Mouse (Mus musculus) intestine, embryonic 16.5 days (tissue): ENCODE measurements around the gene Gatad2b. TPM values are rescaled to one million over a fixed set of nuclear protein-coding genes. Genes with fewer than 3 reads are reported as not detected.

Source experiments
- ATAC-seq: fragments of 200-750 bp; cut with Nextera tagmentation; 2 replicates; pipeline ENCODE4 v1.8.0; 2017; ENCODE audit warnings: moderate TSS enrichment, moderate library complexity
- H3K27ac ChIP-seq: fragments of 300-500 bp; sonication (generic); 2 replicates; pipeline ENCODE4 v1.5.1; 2014; ENCODE audit warnings: mild to moderate bottlenecking, low read length
- H3K27me3 ChIP-seq: fragments of 300-500 bp; sonication (generic); replicated peaks from 2 replicates; pipeline ENCODE4 v1.6.1; 2014; ENCODE audit warnings: low read length, control low read depth, mixed read lengths; ENCODE audit not compliant: control insufficient read depth, insufficient read depth
- H3K36me3 ChIP-seq: fragments of 300-500 bp; sonication (generic); 2 replicates; pipeline ENCODE4 v1.6.1; 2014; ENCODE audit warnings: low read length, control low read depth; ENCODE audit not compliant: control insufficient read depth, insufficient read depth
- H3K4me1 ChIP-seq: fragments of 300-500 bp; sonication (generic); 2 replicates; pipeline ENCODE4 v1.6.1; 2014; ENCODE audit warnings: low read length, control low read depth, mixed read lengths; ENCODE audit not compliant: control insufficient read depth, insufficient read depth
- H3K4me2 ChIP-seq: fragments of 300-500 bp; sonication (generic); 2 replicates; pipeline ENCODE4 v1.6.1; 2014; ENCODE audit warnings: low read depth, low read length, control low read depth
- H3K4me3 ChIP-seq: fragments of 300-500 bp; sonication (generic); 2 replicates; pipeline ENCODE4 v1.5.1; 2014; ENCODE audit warnings: mild to moderate bottlenecking, low read length
- H3K9ac ChIP-seq: fragments of 300-500 bp; sonication (generic); 2 replicates; pipeline ENCODE4 v1.6.1; 2014; ENCODE audit warnings: low read depth, low read length
- H3K9me3 ChIP-seq: fragments of 300-500 bp; sonication (generic); 2 replicates; pipeline ENCODE4 v1.6.1; 2016; ENCODE audit warnings: low read length, control low read depth; ENCODE audit not compliant: control insufficient read depth
- WGBS: fragments of 180-500 bp; shearing (Covaris S2); extraction: QIAGEN DNeasy Blood & Tissue Kit; methylation state at CpG from one replicate; pipeline ENCODE4 v1.1.7; 2014; 5-methylcytosine and 5-hydroxymethylcytosine counted together
- polyA plus RNA-seq: library from polyadenylated mRNA; unstranded; fragments of >200 nt; fragmentation: Nextera tagmentation; extraction: Ambion mirVana; gene quantifications from 2 replicates; pipeline ENCODE4 v1.2.1, GENCODE M21; 2015

Gene Gatad2b
- polyA plus RNA-seq, 1 experiment from 2014 or later: 8.9 TPM

GRCm38 (mm10) chr3:90381727-90382126, 88.7 kb downstream of the Gatad2b start:
- Histone ChIP-seq H3K27ac (no peak overlapping the region), H3K4me1 (no peaks in the 10 kb centered on the region), H3K4me2 (no peak overlapping the region), H3K9me3 (no peaks in the 10 kb centered on the region), H3K9ac (no peak overlapping the region), H3K27me3 (no peaks in the 10 kb centered on the region), H3K4me3 (no peak overlapping the region), H3K36me3 (no peaks in the 10 kb centered on the region)
- no peak for ATAC-seq
- WGBS: 51% methylated on average over 11 of the region's 11 CpGs

GRCm38 (mm10) chr3:90383690-90384089, 90.7 kb downstream of the Gatad2b start:
- ATAC-seq: no peak
- Histone ChIP-seq H3K27me3 (0 out of 2 replicates have a peak, but pooled peaks cover 2% of the 10 kb centered on the region), H3K27ac (no peak overlapping the region), H3K4me1 (peaks cover 7% of the 10 kb centered on the region), H3K9ac (no peak overlapping the region), H3K4me3 (no peak overlapping the region), H3K4me2 (no peak overlapping the region), H3K36me3 (no peaks in the 10 kb centered on the region), H3K9me3 (no peaks in the 10 kb centered on the region)
- 80% methylated on average over 4 of the region's 4 CpGs for WGBS

- 38% methylated on average over 7 of the region's 7 CpGs for WGBS
- ATAC-seq: no peak
- no peak overlapping the region for H3K27ac ChIP-seq
Measured at GRCm38 (mm10) chr3:90384851-90385375, 91.9 kb downstream of the Gatad2b start.

GRCm38 (mm10) chr3:90386817-90387216, 93.8 kb downstream of the Gatad2b start:
- Histone ChIP-seq H3K9me3 (no peaks in the 10 kb centered on the region), H3K4me2 (no peak overlapping the region), H3K4me3 (no peak overlapping the region), H3K36me3 (peaks cover 5% of the 10 kb centered on the region; the same call in 1 of the 2 replicates), H3K4me1 (peaks cover 23% of the 10 kb centered on the region), H3K27ac (no peak overlapping the region), H3K27me3 (0 out of 2 replicates have a peak, but pooled peaks cover 2% of the 10 kb centered on the region), H3K9ac (no peak overlapping the region)
- no peak for ATAC-seq
- WGBS: 86% methylated on average over 10 of the region's 10 CpGs

More at GRCm38 (mm10) chr3:90384851-90385375, 91.9 kb downstream of the Gatad2b start:
- Histone ChIP-seq H3K4me3 (no peak overlapping the region), H3K9ac (no peak overlapping the region), H3K36me3 (no peaks in the 10 kb centered on the region), H3K9me3 (no peaks in the 10 kb centered on the region), H3K4me2 (no peak overlapping the region), H3K4me1 (peaks cover 13% of the 10 kb centered on the region), H3K27me3 (0 out of 2 replicates have a peak, but pooled peaks cover 2% of the 10 kb centered on the region)

- peaks cover 23% of the 10 kb centered on the region for H3K4me1 ChIP-seq
- no peak overlapping the region for H3K9ac ChIP-seq
- H3K27ac ChIP-seq: no peak overlapping the region
- no peak for ATAC-seq
- no peaks in the 10 kb centered on the region for H3K9me3 ChIP-seq
- H3K36me3 ChIP-seq: peaks cover 11% of the 10 kb centered on the region
- H3K27me3 ChIP-seq: 0 out of 2 replicates have a peak, but pooled peaks cover 2% of the 10 kb centered on the region
- H3K4me2 ChIP-seq: no peak overlapping the region
- no peak overlapping the region for H3K4me3 ChIP-seq
- WGBS: 55% methylated on average over 11 of the region's 11 CpGs
Measured at GRCm38 (mm10) chr3:90387483-90387882, 94.5 kb downstream of the Gatad2b start.

- no peak overlapping the region for H3K9ac ChIP-seq
- H3K4me3 ChIP-seq: no peak overlapping the region; the same call in 1 of the 2 replicates
- H3K36me3 ChIP-seq: peaks cover 18% of the 10 kb centered on the region
- H3K27ac ChIP-seq: no peak overlapping the region
- 0 out of 2 replicates have a peak, but pooled peaks cover 2% of the 10 kb centered on the region for H3K27me3 ChIP-seq
- peaks cover 23% of the 10 kb centered on the region for H3K4me1 ChIP-seq
- 77% methylated on average over 4 of the region's 4 CpGs for WGBS
- peak overlapping the region; percentile 99 for H3K4me2 ChIP-seq
- H3K9me3 ChIP-seq: no peaks in the 10 kb centered on the region
- ATAC-seq: no peak
Measured at GRCm38 (mm10) chr3:90388192-90388591, 95.2 kb downstream of the Gatad2b start.

- Histone ChIP-seq H3K9me3 (no peaks in the 10 kb centered on the region), H3K4me1 (peaks cover 23% of the 10 kb centered on the region), H3K36me3 (peaks cover 25% of the 10 kb centered on the region), H3K9ac (peak overlapping the region; percentile 85), H3K27me3 (0 out of 2 replicates have a peak, but pooled peaks cover 2% of the 10 kb centered on the region), H3K27ac (peak overlapping the region; percentile 69), H3K4me2 (peak overlapping the region; percentile 99), H3K4me3 (peak overlapping the region; percentile 69)
- ATAC-seq: peak; percentile 68
- WGBS: 5% methylated on average over 52 of the region's 53 CpGs
Measured at GRCm38 (mm10) chr3:90388726-90389510, 95.9 kb downstream of the Gatad2b start.

- Histone ChIP-seq H3K4me3 (peak within 1 kb of the TSS; percentile 69), H3K9me3 (no peaks in the 10 kb centered on the region), H3K36me3 (peaks cover 25% of the 10 kb centered on the region), H3K4me1 (peaks cover 23% of the 10 kb centered on the region), H3K4me2 (peak within 1 kb of the TSS; percentile 99), H3K27ac (peak within 1 kb of the TSS; percentile 69), H3K27me3 (0 out of 2 replicates have a peak, but pooled peaks cover 2% of the 10 kb centered on the region), H3K9ac (peak within 1 kb of the TSS; percentile 85)
- under 1% methylated on average over 55 of the region's 55 CpGs for WGBS
- peak; percentile 72 for ATAC-seq
Measured at GRCm38 (mm10) chr3:90389511-90390490, 96.8 kb downstream of the Gatad2b start, which contains the start of gene Slc27a3. Gene Slc27a3, minus strand, starts transcription at chr3:90389938.
